Mouse (Mus musculus) heart, embryonic 12.5 days (tissue): ENCODE data around the gene Rpl34. TPM values are rescaled to one million over a fixed set of nuclear protein-coding genes. Genes with fewer than 3 reads are reported as not detected.

Experiments
- ATAC-seq: fragments of 200-750 bp; cut with Nextera tagmentation; 2 replicates; pipeline ENCODE4 v1.8.0; 2017; ENCODE audit warnings: moderate TSS enrichment, moderate library complexity; ENCODE audit not compliant: insufficient number of reproducible peaks, low FRiP score
- H3K27ac ChIP-seq: fragments of 300-500 bp; sonication (generic); 2 replicates; pipeline ENCODE4 v1.5.1; 2016; ENCODE audit warnings: mild to moderate bottlenecking, moderate library complexity; ENCODE audit not compliant: poor library complexity, severe bottlenecking
- H3K27me3 ChIP-seq: fragments of 300-500 bp; sonication (generic); replicated peaks from 2 replicates; pipeline ENCODE4 v1.6.1; 2016; ENCODE audit warnings: mild to moderate bottlenecking, moderate library complexity
- H3K36me3 ChIP-seq: fragments of 300-500 bp; sonication (generic); 2 replicates; pipeline ENCODE4 v1.6.1; 2016; ENCODE audit warnings: mild to moderate bottlenecking, moderate library complexity
- H3K4me1 ChIP-seq: fragments of 300-500 bp; sonication (generic); replicated peaks from 2 replicates; pipeline ENCODE4 v1.6.1; 2016; ENCODE audit warnings: mild to moderate bottlenecking
- H3K4me2 ChIP-seq: fragments of 300-500 bp; sonication (generic); 2 replicates; pipeline ENCODE4 v1.6.1; 2016; ENCODE audit warnings: mild to moderate bottlenecking, moderate library complexity
- H3K4me3 ChIP-seq: fragments of 300-500 bp; sonication (generic); 2 replicates; pipeline ENCODE4 v1.5.1; 2016; ENCODE audit warnings: mild to moderate bottlenecking
- H3K9ac ChIP-seq: fragments of 300-500 bp; sonication (generic); 2 replicates; pipeline ENCODE4 v1.6.1; 2016; ENCODE audit warnings: mild to moderate bottlenecking, moderate library complexity
- H3K9me3 ChIP-seq: fragments of 300-500 bp; sonication (generic); replicated peaks from 2 replicates; pipeline ENCODE4 v1.6.1; 2016; ENCODE audit warnings: mild to moderate bottlenecking, moderate library complexity
- WGBS: fragments of 180-500 bp; shearing (Covaris S2); methylation state at CpG from one replicate; pipeline ENCODE4 v1.1.7; 2016; 5-methylcytosine and 5-hydroxymethylcytosine counted together
- polyA plus RNA-seq: library from polyadenylated mRNA; unstranded; fragments of >200 nt; fragmentation: Nextera tagmentation; extraction: Ambion mirVana; gene quantifications from 2 replicates; pipeline ENCODE4 v1.2.1, GENCODE M21; 2016

Rpl34 gene
- polyA plus RNA-seq, 1 experiment from 2014 or later, result 521 TPM

GRCm38 (mm10) chr3:130729472-130730188, 568 bp downstream of the Rpl34 start:
- peak; percentile 64 for ATAC-seq
- Histone ChIP-seq H3K4me2 (peak overlapping the region; percentile 80), H3K4me3 (peak overlapping the region; percentile 93), H3K27me3 (no peaks in the 10 kb centered on the region), H3K36me3 (peaks cover 37% of the 10 kb centered on the region), H3K9ac (peak overlapping the region; percentile 97), H3K9me3 (no peaks in the 10 kb centered on the region), H3K4me1 (peaks cover 16% of the 10 kb centered on the region), H3K27ac (peak overlapping the region; percentile 83)
- WGBS, result under 1% methylated on average over 58 of the region's 58 CpGs

- ATAC-seq, result no peak
- H3K9me3 ChIP-seq, result no peaks in the 10 kb centered on the region
- no peak overlapping the region for H3K4me3 ChIP-seq
- H3K4me1 ChIP-seq, result peaks cover 16% of the 10 kb centered on the region
- no peak overlapping the region for H3K27ac ChIP-seq
- 0 out of 2 replicates have a peak overlapping the region, but pooled peaks have one; percentile 80 for H3K4me2 ChIP-seq
- peak overlapping the region; percentile 97; the same call in 1 of the 2 replicates for H3K9ac ChIP-seq
- H3K27me3 ChIP-seq, result no peaks in the 10 kb centered on the region
- H3K36me3 ChIP-seq, result peaks cover 37% of the 10 kb centered on the region
- WGBS, result 83% methylated on average over 4 of the region's 4 CpGs
These were observed 2.5 kb downstream of the Rpl34 start for GRCm38 (mm10) chr3:130727676-130728075.

GRCm38 (mm10) chr3:130727036-130727435, 3.2 kb downstream of the Rpl34 start:
- H3K9me3 ChIP-seq, result no peaks in the 10 kb centered on the region
- 65% methylated on average over 1 of the region's 1 CpGs for WGBS
- ATAC-seq, result no peak

GRCm38 (mm10) chr3:130725718-130726117, 4.5 kb downstream of the Rpl34 start:
- Histone ChIP-seq H3K9me3 (no peaks in the 10 kb centered on the region), H3K4me1 (peaks cover 16% of the 10 kb centered on the region), H3K27ac (no peak overlapping the region), H3K27me3 (no peaks in the 10 kb centered on the region), H3K4me2 (no peak overlapping the region), H3K36me3 (peaks cover 37% of the 10 kb centered on the region), H3K4me3 (no peak overlapping the region), H3K9ac (no peak overlapping the region)
- no peak for ATAC-seq
- WGBS, result 72% methylated on average over 2 of the region's 2 CpGs

More at GRCm38 (mm10) chr3:130727036-130727435, 3.2 kb downstream of the Rpl34 start:
- no peak overlapping the region for H3K4me3 ChIP-seq
- H3K4me2 ChIP-seq, result no peak overlapping the region
- H3K27ac ChIP-seq, result no peak overlapping the region
- no peak overlapping the region for H3K9ac ChIP-seq
- peaks cover 16% of the 10 kb centered on the region for H3K4me1 ChIP-seq
- H3K27me3 ChIP-seq, result no peaks in the 10 kb centered on the region
- H3K36me3 ChIP-seq, result peaks cover 37% of the 10 kb centered on the region

- H3K27me3 ChIP-seq, result no peaks in the 10 kb centered on the region
- H3K4me1 ChIP-seq, result peaks cover 2% of the 10 kb centered on the region
- peaks cover 26% of the 10 kb centered on the region for H3K36me3 ChIP-seq
- no peak overlapping the region for H3K4me2 ChIP-seq
- H3K4me3 ChIP-seq, result no peak overlapping the region
- no peaks in the 10 kb centered on the region for H3K9me3 ChIP-seq
- 78% methylated on average over 11 of the region's 11 CpGs for WGBS
- H3K9ac ChIP-seq, result no peak overlapping the region
- no peak overlapping the region for H3K27ac ChIP-seq
- ATAC-seq, result no peak
These were observed 7.3 kb downstream of the Rpl34 start for GRCm38 (mm10) chr3:130722733-130723478.

- Histone ChIP-seq H3K4me1 (no peaks in the 10 kb centered on the region), H3K9me3 (no peaks in the 10 kb centered on the region), H3K27me3 (no peaks in the 10 kb centered on the region), H3K4me2 (no peak overlapping the region), H3K36me3 (no peaks in the 10 kb centered on the region), H3K27ac (no peak overlapping the region), H3K4me3 (no peak overlapping the region), H3K9ac (no peak overlapping the region)
- 87% methylated on average over 4 of the region's 4 CpGs for WGBS
- ATAC-seq, result no peak
These were observed 10.0 kb downstream of the Rpl34 start for GRCm38 (mm10) chr3:130720225-130720624.

GRCm38 (mm10) chr3:130718871-130719270, 11.3 kb downstream of the Rpl34 start:
- WGBS, result 79% methylated on average over 4 of the region's 4 CpGs
- H3K27me3 ChIP-seq, result no peaks in the 10 kb centered on the region
- H3K36me3 ChIP-seq, result no peaks in the 10 kb centered on the region
- H3K9me3 ChIP-seq, result no peaks in the 10 kb centered on the region
- no peak overlapping the region for H3K9ac ChIP-seq
- H3K4me3 ChIP-seq, result no peak overlapping the region
- no peak overlapping the region for H3K27ac ChIP-seq
- H3K4me2 ChIP-seq, result no peak overlapping the region
- H3K4me1 ChIP-seq, result no peaks in the 10 kb centered on the region
- no peak for ATAC-seq

GRCm38 (mm10) chr3:130716555-130716954, 13.6 kb downstream of the Rpl34 start:
- H3K9ac ChIP-seq, result no peak overlapping the region
- no peak overlapping the region for H3K4me3 ChIP-seq
- 83% methylated on average over 7 of the region's 7 CpGs for WGBS
- no peak overlapping the region for H3K4me2 ChIP-seq
- no peaks in the 10 kb centered on the region for H3K4me1 ChIP-seq
- no peaks in the 10 kb centered on the region for H3K9me3 ChIP-seq
- no peaks in the 10 kb centered on the region for H3K27me3 ChIP-seq
- H3K27ac ChIP-seq, result no peak overlapping the region
- H3K36me3 ChIP-seq, result no peaks in the 10 kb centered on the region
- no peak for ATAC-seq

- peak overlapping the region; percentile 50 for H3K4me3 ChIP-seq
- H3K27me3 ChIP-seq, result no peaks in the 10 kb centered on the region
- H3K4me1 ChIP-seq, result 0 out of 2 replicates have a peak, but pooled peaks cover 2% of the 10 kb centered on the region
- H3K4me2 ChIP-seq, result peak overlapping the region; percentile 71
- WGBS, result 14% methylated on average over 22 of the region's 22 CpGs
- H3K27ac ChIP-seq, result peak overlapping the region; percentile 18; the same call in 1 of the 2 replicates
- H3K9ac ChIP-seq, result peak overlapping the region; percentile 65; the same call in 1 of the 2 replicates
- H3K36me3 ChIP-seq, result no peaks in the 10 kb centered on the region
- H3K9me3 ChIP-seq, result no peaks in the 10 kb centered on the region
- ATAC-seq, result peak; percentile 57; the same call in 1 of the 2 replicates
These were observed 15.2 kb downstream of the Rpl34 start for GRCm38 (mm10) chr3:130714775-130715568.

- no peak for ATAC-seq
- H3K9me3 ChIP-seq, result no peaks in the 10 kb centered on the region
- no peak overlapping the region for H3K9ac ChIP-seq
- no peak overlapping the region for H3K4me3 ChIP-seq
- H3K4me1 ChIP-seq, result peaks cover 7% of the 10 kb centered on the region
- H3K27me3 ChIP-seq, result no peaks in the 10 kb centered on the region
- H3K36me3 ChIP-seq, result no peaks in the 10 kb centered on the region
- no peak overlapping the region for H3K27ac ChIP-seq
- H3K4me2 ChIP-seq, result no peak overlapping the region
- WGBS, result 55% methylated on average over 6 of the region's 6 CpGs
These were observed 17.3 kb downstream of the Rpl34 start for GRCm38 (mm10) chr3:130712891-130713290.

- Histone ChIP-seq H3K4me2 (peak overlapping the region; percentile 73), H3K36me3 (no peaks in the 10 kb centered on the region), H3K4me1 (peaks cover 12% of the 10 kb centered on the region), H3K9me3 (no peaks in the 10 kb centered on the region), H3K27me3 (no peaks in the 10 kb centered on the region), H3K4me3 (peak overlapping the region; percentile 23), H3K9ac (no peak overlapping the region), H3K27ac (no peak overlapping the region)
- ATAC-seq, result no peak
- WGBS, result 51% methylated on average over 7 of the region's 7 CpGs
These were observed 20.1 kb downstream of the Rpl34 start for GRCm38 (mm10) chr3:130710103-130710502.
